Mouse (Mus musculus) adrenal gland, adult 2 months (tissue): ENCODE data around the gene Il18bp. TPM values are rescaled to one million over a fixed set of nuclear protein-coding genes. Genes with fewer than 3 reads are reported as not detected.
"Not testable (repeated sequence)": the region's sequence is repeated elsewhere in the genome, so short reads cannot be mapped to it uniquely, and the experiment has no call there.

ENCODE experiments used
- DNase-seq: peaks from one replicate; pipeline ENCODE4 v3.0.0; 2021
- long read RNA-seq: library from polyadenylated mRNA; stranded (forward); transcript quantifications from one replicate; pipeline ENCODE4 v2.0.0, GENCODE M21; 2021
- polyA plus RNA-seq: library from polyadenylated mRNA; depleted of rRNA; stranded (reverse); fragments of >200 nt; gene quantifications from 2 replicates; pipeline ENCODE4 v1.2.3, GENCODE M21; 2012; rRNA removed
- total RNA-seq, 2 experiments: library from RNA; stranded (reverse); gene quantifications; 2 replicates each; pipeline ENCODE4 v1.2.3; 2021

Il18bp gene
- 10 to 100 TPM in 1 of 2 experiments, 1 to 10 TPM in 1; 6.1 to 22.2 TPM for total RNA-seq
- 15.5 and 18.2 TPM in 2 replicates for polyA plus RNA-seq
- long read RNA-seq, partial matches to known transcripts, result 3 of 3 reads
- long read RNA-seq, other reads (novel, unspliced or antisense), result 0 of 3 reads

DNA sequence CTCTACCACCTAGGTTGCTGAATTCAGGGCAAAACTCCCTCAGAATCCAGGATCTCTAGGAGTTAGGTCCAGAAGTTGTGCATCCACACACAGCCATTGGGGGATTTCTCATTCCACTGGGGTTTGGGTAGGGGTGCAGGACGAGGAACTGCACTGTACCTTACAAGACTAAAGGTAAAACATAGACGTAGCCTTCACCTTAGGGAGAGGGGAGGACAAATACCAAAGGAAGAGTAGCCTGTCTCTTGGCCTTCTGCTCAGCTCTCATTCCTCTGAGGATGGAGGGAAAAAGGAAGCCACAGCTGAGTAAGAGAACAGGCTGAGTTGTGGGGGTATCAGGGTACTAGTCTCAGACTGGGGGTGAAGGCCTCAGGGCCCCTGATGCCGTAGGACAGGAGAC is at the start of gene Il18bp:
Gene Il18bp (minus strand): TSS at position 101 of the 400 bp plus-strand sequence.
- DNase-seq, result no peak

DNA sequence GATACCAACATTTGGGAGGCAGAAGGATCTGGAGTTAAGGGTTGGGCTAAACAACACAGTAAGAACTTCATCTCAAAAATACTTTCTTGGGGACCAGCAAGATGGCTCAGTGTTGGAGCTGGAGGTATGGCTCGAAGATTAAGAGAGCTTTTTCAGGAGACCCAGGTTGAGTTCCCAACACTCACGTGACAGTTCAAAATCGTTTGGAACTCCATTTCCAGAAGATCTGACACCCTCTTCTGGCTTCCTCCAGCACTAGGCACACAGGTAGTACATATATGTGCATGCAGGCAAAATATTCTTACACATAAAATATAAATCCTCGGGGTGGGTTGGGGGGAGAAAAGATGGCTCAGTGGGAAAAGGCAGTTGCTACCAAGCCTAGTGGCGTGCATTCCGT is 47.9 kb upstream of the Il18bp start:
- no peak for DNase-seq

DNA sequence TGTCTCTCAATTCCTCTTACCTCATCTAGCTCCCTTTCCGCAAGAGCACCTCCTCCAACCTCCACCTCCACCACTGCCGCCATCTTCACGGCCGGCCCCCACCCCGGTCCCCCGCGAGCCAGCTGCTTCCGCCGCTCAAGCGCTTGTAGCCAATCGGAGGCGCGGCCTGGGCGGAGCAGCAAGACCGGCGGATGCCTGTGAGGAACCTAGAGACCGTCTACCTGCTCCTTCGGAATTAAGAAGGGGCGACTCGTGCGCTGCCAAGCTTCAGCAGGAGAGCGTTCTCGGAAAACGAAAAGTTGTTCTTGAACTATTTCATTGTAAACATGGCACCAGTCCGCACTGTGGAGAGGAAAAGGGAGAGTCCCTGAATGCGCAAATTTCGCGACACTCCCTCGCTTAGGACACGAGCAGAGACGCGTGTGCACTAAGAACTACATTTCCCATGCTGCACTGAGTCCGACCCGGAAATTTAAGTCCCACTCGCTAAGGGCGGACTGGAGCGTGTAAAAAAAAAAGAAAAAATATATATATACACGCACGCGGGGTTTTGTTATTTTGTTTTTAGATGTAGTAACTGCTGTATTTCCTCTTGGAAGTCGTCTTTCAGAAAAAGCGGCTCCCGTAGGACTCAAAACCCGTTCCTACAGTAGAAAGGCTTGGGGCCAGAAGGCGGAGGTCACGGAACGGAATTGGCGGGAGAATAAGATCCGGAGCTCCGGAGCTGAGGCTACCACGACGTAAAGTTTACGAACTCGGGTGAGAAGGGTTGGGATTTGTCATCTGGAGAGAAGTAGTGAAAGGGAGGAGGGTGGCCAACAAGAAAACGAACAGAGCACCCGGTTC is 46.8 kb upstream of the Il18bp start, which contains the start of the genes Rnf121, Xndc1 and Xntrpc:
Gene Rnf121 (minus strand): TSS at position 424 of the 846 bp plus-strand sequence.
Gene Xndc1 (plus strand): TSS at position 466 of the 846 bp plus-strand sequence.
Gene Xntrpc (plus strand): TSS at position 668 of the 846 bp plus-strand sequence.
- peak; percentile 96 for DNase-seq

DNA sequence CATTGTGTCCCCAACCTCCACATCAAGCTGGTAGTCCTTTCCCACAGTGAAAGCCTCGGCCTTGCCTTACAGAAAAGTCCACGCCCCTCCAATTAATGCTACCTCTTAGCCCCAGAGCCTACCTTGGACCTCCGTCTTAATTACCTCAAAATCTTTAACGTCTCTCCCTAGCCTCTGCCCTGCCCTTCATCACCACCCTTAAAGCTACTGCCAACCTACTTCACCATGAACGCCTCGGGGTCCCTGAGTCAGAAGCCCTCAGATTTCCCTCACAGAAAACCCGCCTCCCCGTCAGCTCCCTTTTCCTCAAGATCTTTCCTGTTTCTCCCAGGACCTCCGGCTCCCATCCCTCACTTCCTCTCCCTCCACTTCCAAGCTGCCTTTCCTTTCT is 46.2 kb upstream of the Il18bp start:
- DNase-seq, result no peak

DNA sequence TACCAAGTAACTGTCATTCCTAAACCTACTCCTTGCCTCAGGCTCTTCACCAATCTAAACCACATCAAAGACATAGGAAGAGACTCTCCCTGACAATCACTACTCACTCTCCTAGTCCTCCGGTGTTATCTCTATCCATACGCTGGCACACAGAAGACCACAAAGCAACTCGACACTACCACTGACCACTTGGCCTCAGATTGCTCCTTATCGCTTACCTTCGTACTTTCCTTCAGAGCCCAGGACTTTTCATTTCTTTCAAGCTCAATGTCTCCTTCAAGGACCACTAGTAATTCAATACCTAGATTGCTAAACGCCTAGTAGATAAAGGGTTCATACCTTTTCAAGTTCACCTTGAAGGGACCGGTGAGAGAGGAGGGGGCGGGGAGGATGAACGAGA is 45.4 kb upstream of the Il18bp start:
- no peak for DNase-seq

DNA sequence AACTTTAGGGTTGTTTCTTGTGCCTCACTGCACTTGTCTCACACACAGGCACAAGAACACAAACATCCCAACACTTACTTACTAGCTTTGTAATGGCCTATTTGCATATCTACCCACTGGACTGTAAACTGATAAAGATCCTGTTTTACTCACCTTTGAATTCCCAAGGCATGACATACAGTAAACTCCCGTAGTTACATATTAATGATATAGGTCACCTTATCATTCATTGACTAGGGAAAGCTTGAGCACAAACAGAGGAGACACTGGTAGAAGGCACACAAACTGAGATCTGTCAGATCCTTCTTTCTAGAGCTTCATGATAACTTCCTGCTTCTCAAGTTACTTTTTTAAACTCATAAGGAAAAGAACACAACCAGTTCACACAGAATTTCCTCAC is 43.7 kb upstream of the Il18bp start:
- DNase-seq, result no peak

DNA sequence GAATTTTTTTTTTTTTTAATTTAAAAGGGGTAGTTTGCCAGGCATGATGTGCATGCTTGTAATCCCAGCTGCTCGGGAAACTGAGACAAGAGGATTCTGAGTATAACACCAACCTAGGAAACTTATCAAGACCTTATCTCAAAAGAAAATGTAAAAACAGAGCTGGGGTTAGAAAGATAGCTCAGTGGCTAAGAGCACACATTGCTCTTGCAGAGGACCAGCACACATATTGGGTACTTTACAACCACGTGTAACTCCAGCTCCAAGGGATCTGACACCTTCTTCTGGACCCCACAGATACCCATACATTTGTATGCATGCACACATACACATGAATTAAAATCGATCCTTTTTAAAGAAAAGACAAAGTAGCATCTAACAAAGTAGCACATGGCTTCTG is 42.9 kb upstream of the Il18bp start:
- DNase-seq, result no peak

DNA sequence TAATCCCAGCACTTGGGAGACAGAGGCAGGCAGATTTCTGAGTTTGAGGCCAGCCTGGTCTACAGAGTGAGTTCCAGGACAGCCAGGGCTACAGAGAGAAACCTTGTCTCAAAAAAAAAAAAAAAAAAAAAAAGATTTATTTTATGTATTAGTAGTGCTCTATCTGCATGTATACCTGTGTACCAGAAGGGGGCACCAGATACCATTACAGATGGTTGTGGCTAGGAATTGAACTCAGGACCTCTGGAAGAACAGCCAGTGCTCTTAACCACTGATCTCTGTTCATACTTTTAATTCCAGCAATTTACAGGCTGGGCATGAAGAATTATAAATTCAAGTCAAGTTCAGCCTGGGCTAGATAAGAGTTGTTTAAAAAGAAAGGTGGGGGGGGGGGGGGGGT is 30.0 kb upstream of the Il18bp start:
- DNase-seq, result not testable (repeated sequence)

DNA sequence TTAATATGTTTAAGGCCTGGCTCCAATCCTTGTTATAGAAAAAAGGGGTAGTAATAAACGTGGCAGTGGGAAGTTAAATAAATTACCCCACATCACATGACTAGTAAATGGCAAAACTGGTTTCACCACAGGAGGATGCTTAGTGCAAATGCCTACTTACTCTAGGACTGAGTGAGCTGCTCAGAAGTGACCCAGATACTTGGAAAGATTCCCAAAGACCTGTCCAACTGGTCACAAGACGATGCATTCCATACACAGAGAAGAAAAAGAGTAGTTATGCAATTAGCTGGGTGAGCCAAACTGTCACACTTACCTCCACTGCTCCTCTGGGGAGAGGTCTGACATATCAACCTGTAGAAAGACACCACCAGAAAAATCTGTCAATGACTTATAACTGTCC is 23.8 kb upstream of the Il18bp start:
- no peak for DNase-seq

DNA sequence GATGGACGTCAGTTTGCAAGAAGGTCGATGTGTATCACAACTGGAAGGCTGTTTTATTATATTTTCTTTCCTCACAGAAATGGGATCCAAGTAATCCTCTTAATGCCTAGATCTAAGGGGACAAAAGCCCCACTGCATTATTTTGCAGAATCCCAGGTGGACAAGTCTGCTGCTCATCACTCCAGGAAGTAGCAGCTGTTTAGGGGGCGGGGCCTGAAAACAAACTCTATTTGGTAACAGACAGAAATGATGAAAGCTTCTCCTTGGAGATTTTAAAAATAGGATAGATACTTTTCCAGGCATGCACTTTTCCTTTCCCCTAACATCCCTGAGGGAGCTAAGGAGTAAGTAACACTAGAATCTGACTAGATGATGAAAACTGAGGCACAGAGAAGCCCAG is 18.8 kb upstream of the Il18bp start:
- no peak for DNase-seq

DNA sequence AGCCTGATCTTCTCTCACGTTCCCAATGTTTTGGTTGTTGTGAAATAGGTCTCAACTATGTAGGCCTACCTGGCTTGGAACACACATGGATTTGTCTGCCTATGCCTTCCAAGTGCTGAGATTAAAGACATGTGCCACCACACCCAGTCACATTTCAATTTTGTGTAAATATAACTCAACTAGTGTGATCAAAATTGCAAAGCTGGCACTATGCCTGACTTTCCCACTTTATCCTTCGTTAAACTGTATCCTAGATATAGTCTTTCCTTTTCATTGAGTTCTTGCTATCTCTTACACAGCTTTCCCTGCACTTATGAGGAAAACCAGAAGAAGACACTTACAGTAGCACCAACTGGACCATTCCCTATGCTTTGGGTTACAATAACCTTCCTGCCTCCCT is 17.0 kb upstream of the Il18bp start:
- no peak for DNase-seq

DNA sequence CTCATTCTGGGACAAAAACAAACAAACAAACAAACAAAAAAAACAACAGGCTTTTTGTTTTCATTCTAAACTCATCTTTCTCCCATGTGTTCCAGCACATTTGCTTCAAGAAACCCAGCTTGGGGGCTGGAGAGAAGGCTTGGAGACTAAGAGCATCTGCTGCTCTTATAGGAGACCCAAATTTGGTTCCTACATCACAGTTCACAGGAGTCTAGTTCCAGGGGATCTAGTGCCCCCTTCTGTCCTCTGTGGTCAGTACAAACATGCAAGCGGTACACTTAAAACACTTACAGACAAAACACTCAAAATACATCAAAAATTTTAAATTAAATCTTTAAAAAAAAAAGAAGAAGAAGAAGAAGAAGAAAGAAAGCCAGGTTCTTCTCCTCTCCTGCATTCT is 16.4 kb upstream of the Il18bp start:
- peak; percentile 35 for DNase-seq

DNA sequence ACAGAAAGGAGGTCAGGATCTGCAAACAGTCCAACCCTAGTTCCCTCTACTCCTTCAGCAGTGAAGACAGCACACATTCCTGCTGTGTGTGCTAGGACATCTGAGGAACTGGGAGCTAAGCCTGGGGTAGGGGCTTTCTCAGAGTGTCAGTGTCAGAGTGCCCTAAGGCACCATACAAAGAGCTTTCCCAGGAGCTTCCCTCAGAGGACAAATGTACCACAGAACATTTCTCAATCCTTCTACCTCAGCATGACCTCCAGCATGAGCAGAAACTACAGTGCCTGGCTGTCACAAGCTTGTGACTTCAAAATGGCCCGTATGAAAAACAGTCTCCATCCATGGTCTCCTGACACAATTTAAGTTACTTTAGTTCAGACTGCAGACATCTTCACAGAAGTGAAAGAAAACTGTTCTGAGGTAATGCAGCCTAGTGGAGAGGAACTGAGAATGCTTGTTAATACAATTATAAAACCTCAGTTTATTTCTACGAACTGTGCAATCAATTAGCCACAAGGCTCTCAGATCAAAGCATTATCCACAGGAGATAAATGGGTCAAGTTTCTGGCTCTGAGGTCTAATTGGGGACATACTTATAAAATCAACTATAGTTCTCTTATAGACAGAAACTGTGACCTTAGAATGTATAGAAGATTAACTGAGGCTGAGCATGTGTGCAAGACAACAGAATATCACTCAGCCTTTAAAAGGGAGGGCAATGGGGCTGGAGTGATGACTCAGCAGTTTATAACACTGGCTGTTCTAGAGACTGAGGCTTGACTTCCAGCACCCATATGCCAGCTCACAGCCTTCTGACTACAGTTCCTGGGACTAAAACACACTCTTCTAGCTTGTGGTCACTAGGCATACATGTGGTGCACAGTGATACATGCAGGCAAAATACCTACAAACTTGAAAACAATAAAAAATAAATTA is 7.0 kb upstream of the Il18bp start:
- DNase-seq, result peak; percentile 17

DNA sequence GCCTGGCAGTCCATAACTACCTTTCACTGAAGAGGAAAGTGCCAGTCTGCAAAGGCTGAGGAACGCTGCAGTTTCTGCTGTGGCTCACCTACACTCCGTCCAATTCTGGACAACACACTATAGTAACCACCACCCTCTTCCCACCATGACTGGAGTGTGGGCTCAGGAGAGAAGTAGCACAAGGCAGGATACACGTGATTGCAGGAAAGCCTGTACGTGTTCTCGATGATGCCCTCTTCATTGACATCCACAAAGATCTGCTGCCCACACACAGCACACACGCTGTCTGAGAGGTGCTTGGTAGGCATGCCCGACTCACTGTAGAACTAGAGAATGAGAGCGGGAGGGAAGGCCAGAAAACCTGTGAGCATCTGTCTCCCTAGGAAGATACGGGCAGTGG is 5.3 kb upstream of the Il18bp start:
- no peak for DNase-seq

DNA sequence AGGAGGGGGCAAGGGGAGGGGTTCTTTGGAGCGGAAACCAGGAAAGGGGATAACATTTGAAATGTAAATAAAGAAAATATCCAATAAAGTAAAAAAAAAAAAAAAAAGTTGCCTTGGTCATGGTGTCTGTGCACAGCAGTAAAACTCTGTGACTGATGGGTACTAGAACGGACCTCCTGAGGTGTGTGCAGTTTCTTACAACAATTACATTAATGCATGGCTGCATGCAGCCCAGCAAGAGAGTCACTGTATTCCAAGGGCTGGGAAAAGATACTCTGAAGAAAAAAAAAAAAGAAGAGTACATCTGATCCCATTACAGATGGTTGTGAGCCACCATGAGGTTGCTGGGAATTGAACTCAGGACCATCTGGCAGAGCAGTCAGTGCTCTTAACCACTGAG is 2.4 kb upstream of the Il18bp start:
- not testable (repeated sequence) for DNase-seq

DNA sequence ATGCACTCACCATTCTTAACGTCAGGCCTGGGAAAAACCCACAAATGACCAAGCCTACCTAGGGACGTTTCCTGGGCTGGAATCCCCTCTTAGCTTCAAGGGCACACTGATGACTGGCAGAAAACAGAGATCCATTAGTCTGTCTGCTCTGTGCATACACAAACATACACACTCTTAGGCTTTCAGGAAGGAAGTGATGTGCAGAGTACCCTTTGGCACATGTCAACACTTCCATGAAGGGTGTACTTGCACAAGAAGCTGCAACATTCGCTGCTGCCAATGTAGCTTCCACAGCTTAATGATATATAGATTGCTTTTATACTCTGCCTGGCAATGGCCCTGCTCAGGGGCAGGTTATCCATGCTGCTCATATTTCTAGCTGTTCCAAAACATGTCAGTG is 872 bp upstream of the Il18bp start:
- no peak for DNase-seq

DNA sequence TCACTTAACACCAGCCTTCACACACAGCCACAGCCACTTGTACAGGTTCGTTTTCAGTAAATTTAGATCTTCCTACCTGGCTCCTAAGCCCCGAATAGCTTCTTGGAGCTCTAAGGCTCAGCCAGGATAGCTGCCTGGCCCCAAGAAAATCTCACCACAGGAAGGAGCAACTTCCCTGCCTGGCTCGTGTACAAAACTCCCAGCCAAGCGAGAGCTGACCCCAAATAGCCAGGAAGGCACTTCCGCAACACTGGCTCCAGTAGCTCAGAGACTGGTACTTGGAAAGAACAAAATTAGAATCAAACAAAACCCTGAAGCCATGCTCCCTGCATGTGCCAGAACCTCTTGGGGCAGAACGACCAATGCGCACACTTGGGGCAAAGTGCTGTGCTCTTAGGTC is 456 bp downstream of the Il18bp start:
- DNase-seq, result peak; percentile 51

DNA sequence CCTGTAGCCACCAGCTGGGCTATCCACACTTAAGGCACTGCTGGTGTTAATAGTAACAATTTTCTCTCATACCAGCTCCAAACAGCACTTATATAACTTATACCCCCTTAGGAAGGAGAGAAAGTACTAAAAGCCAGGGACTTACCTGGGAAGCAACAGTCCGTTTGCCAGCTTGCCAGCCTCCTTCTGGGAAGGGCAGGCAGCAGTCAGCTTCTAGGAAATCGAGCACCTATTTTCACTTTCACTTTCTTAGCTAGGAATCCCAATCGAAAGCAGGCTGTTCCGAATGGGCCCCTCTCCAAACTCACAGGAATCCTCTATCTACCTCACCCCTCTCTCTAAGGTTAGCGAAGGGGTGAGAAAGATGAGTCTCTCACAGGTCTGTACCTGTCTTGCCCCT is 1.0 kb downstream of the Il18bp start:
- DNase-seq, result peak; percentile 61

DNA sequence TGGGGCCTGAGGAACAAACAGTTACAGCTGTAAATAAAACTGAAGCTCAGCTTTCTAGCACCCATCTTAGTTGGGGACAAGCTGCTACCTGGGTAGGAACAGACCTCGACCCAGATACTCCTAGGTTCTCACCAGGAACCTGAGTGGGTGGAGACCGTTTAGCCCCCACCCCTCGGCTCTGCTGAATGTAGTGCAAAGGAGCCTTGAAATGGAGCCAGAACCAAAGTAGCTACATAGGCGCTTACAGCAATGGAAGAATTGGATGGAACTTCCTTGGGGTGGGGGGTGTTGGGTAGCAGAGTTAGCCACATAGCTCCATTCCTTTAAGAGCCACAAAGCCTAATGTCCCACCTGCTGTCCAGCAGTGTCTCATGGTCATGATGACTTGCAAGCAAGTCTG is 1.6 kb downstream of the Il18bp start:
- DNase-seq, result peak; percentile 35

DNA sequence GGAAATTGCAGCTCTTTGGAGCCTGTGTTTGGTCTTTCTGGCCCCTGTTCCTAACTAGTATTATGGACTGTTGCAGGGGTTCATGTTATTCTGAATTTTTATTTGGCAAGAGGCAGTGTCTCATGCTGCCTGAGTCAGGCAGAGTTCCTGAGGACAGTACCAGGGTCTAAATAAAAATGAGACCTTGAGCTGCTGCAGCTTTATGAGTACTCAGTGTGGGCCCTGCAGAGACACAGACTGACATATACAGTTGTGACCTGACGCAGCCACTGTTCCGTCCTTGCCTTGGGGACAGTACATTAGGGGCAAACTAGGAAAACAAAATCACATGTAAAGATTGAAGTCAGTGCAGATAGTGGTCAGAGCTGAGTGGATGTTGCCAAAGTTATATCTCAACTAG is 3.5 kb downstream of the Il18bp start:
- DNase-seq, result peak; percentile 65

DNA sequence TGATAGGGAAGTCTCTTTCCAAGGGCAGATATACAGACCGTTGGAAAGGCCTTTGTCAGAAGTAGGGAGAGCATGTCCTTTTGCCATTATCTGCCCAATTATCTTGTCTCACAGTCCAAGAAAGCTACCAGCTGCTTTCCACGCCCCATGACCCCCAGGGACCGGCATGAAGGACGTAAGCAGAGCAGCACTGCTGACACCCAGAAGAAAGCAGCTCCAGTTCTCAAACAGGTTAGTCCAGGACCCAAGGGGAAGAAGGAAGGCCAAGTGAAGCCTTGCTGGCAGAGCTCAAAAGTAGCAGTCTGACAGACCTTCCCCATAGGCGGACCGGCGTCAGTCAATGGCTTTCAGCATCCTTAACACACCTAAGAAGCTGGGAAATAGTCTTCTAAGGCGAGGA is 5.1 kb downstream of the Il18bp start:
- peak; percentile 15 for DNase-seq

DNA sequence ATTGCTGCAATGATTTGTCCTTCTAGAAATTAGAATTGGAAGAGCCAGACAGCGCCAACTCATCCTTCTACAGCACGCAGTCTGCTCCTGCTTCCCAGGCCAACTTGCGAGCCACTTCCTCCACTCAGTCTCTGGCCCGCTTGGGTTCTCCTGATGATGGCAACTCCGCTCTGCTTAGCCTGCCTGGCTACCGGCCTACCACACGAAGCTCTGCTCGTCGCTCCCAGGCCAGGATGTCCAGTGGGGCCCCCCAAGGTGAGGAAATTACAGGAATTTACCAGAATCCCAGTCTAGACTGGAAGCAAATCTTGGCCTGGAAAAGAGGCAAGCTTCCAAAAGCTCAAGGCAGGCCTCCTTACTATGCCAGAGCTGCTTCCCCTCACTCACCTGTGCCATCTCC is 6.6 kb downstream of the Il18bp start:
- peak; percentile 35 for DNase-seq

DNA sequence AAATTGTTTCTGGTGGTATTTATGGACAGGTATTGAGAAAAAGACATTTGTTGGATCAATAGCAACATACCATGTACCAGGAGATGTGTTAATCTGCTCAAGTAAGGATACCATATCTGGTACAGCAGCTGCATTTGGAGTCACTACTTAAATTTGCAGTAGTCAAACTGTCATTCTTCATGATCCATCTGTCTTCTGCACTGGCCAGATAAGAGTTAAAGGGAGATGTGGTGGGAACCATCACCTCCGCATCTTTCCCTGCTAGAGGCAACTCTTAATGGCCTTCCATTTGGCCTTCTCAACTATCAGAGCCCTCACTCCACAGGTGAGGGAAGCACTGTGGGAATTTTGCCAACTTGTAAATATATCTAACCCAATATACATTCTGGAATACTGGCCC is 12.0 kb downstream of the Il18bp start:
- no peak for DNase-seq
